Mouse (Mus musculus) olfactory bulb, adult 2 months (tissue): Measurements from ENCODE around the gene Foxo4.

Source experiments
- CTCF ChIP-seq: fragments of 200-500 bp; IDR thresholded peaks from 2 replicates; pipeline ENCODE4 v1.5.1; 2012; ENCODE audit warnings: low read depth, mild to moderate bottlenecking, low read length, moderate library complexity; ENCODE audit not compliant: insufficient read depth
- POLR2A ChIP-seq: fragments of 200-500 bp; IDR thresholded peaks from 2 replicates; pipeline ENCODE4 v1.6.1; 2012; ENCODE audit warnings: mild to moderate bottlenecking, low read depth, low read length, moderate library complexity; ENCODE audit not compliant: insufficient read depth

DNA sequence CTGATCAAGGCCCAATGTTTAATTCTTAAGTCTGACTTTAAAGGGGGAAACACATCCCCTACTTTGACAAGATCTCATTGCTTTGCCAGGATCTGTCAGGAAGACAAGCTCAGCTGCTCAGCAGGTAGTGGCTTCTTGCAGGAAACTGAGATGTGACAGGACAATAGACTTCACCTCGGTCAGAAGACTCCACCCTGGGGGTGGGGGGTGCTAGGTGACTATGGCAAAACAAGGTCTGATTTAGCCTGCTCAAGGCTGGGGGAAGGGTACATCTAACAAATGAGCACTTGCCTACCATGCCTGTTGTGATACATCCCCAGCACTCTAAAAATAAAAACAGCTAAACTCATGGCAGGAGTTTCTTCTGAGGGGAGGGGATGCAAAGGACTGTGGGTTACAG is 9.3 kb upstream of the Foxo4 start:
- TF ChIP-seq POLR2A (no peak), CTCF (no peak)
